Mouse (Mus musculus): ENCODE data around the gene Rpp30.

Rpp30 gene

GRCm38 (mm10) chr19:36083262-36084225 is at the start of gene Rpp30:
Gene Rpp30 (plus strand): TSS chr19:36083716.
- peak; percentile 83 for DNase-seq

GRCm38 (mm10) chr19:36046046-36046445 is 37.5 kb upstream of the Rpp30 start:
- DNase-seq, result no peak

- peak; percentile 27 for DNase-seq
These were observed 26.9 kb upstream of the Rpp30 start for GRCm38 (mm10) chr19:36056502-36057221.

GRCm38 (mm10) chr19:36057231-36057811 is 26.2 kb upstream of the Rpp30 start, which contains the start of gene Htr7:
Gene Htr7 (minus strand): TSS chr19:36057507.
- DNase-seq, result peak; percentile 45

GRCm38 (mm10) chr19:36062801-36063529 is 20.6 kb upstream of the Rpp30 start:
- DNase-seq, result no peak

GRCm38 (mm10) chr19:36082606-36083261 is 782 bp upstream of the Rpp30 start:
- peak; percentile 11 for DNase-seq

- no peak for DNase-seq
These were observed 7.3 kb downstream of the Rpp30 start for GRCm38 (mm10) chr19:36090781-36091180.

- no peak for DNase-seq
These were observed 13.7 kb downstream of the Rpp30 start for GRCm38 (mm10) chr19:36097194-36097593.

- DNase-seq, result no peak
These were observed 14.7 kb downstream of the Rpp30 start for GRCm38 (mm10) chr19:36098265-36098664.

- DNase-seq, result no peak
These were observed 15.4 kb downstream of the Rpp30 start for GRCm38 (mm10) chr19:36098916-36099315.

- DNase-seq, result no peak
These were observed 20.4 kb downstream of the Rpp30 start for GRCm38 (mm10) chr19:36103909-36104308.

- DNase-seq, result no peak
These were observed 25.9 kb downstream of the Rpp30 start for GRCm38 (mm10) chr19:36109318-36109944.

GRCm38 (mm10) chr19:36110465-36110864 is 26.9 kb downstream of the Rpp30 start:
- DNase-seq, result no peak

GRCm38 (mm10) chr19:36111054-36111895 is 27.8 kb downstream of the Rpp30 start:
- DNase-seq, result no peak

- DNase-seq, result no peak
These were observed 28.5 kb downstream of the Rpp30 start for GRCm38 (mm10) chr19:36112007-36112406.

- DNase-seq, result no peak
These were observed 32.7 kb downstream of the Rpp30 start for GRCm38 (mm10) chr19:36116185-36116584.

GRCm38 (mm10) chr19:36119219-36119618 is 35.7 kb downstream of the Rpp30 start:
- no peak for DNase-seq

GRCm38 (mm10) chr19:36119783-36120471 is 36.4 kb downstream of the Rpp30 start, which contains the start of gene Ankrd1:
Gene Ankrd1 (minus strand): TSS chr19:36120099.
- no peak for DNase-seq

- DNase-seq, result no peak
These were observed 40.7 kb downstream of the Rpp30 start for GRCm38 (mm10) chr19:36124203-36124602.

- no peak for DNase-seq
These were observed 44.9 kb downstream of the Rpp30 start for GRCm38 (mm10) chr19:36128440-36128839.

Data from right cerebral cortex, postnatal 25 days (tissue).